Mouse (Mus musculus): ENCODE results near the gene Nip7. TPM values are rescaled to one million over a fixed set of nuclear protein-coding genes. Genes with fewer than 3 reads are reported as not detected.
"Not testable (repeated sequence)": the region's sequence is repeated elsewhere in the genome, so short reads cannot be mapped to it uniquely, and the experiment has no call there.

The Nip7 gene
- polyA plus RNA-seq, 1 experiment from 2014 or later: 66.2 TPM

DNA sequence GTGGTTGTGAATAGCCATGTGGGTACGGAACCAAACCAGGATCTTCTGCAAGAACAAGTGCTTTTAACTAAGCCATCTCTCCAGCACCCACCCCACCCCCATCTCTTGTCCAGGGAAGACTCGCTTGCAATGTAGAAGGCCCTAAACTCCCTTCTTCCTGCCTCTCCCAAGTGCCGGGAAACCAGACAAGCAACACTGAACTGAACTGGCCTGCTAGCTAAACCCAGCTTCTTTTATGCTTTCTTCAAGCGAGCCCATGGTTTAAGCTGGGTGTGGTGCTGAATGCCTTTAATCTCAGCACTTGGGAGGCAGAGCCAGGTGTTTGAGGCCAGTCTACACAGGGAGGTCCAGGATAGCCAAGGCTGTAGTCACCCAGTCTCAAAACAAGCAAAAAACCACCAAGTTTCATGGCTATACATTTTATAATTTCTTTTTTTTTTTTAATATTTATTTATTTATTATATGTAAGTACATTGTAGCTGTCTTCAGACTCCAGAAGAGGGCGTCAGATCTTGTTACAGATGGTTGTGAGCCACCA is 31.9 kb downstream of the Nip7 start:
- 97% methylated on average over 5 of the region's 5 CpGs for WGBS
- Histone ChIP-seq H3K27me3 (replicated peaks; ENCODE audit: control insufficient read depth, insufficient read depth, low read length) (no peaks in the 10 kb centered on the region), H3K36me3 (ENCODE audit: control insufficient read depth, insufficient read depth, low read length) (peaks cover 18% of the 10 kb centered on the region), H3K4me3 (ENCODE audit: low read length) (no peak overlapping the region), H3K9ac (ENCODE audit: low read depth, low read length) (no peak overlapping the region), H3K4me1 (ENCODE audit: control insufficient read depth, insufficient read depth, low read depth, low read length) (no peaks in the 10 kb centered on the region), H3K9me3 (ENCODE audit: control insufficient read depth, low read length) (no peaks in the 10 kb centered on the region; the same call in 1 of the 2 replicates), H3K27ac (ENCODE audit: low read depth, low read length) (no peak overlapping the region), H3K4me2 (ENCODE audit: low read length) (no peak overlapping the region)
- no peak for ATAC-seq

DNA sequence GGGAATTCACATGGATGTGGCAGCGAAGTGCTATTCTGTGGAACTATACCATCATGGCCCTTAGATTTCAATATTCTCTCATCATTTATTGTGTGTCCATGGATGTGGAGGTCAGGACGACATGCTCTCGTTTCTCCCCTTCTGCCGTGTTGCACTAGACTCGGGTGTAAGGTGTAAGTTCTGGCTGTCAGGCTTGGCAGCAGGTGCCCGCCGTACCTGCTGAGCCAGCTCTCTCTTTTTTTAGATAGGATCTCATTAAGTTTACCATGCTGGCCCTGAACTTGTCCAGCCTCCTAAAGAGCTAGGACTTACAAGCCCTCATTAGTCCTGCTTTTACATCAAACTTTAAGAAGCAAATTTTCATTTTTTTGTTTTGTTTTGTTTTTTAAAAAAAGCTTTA is 33.9 kb downstream of the Nip7 start:
- no peak for ATAC-seq
- Histone ChIP-seq H3K27me3 (replicated peaks; ENCODE audit: control insufficient read depth, insufficient read depth, low read length) (no peaks in the 10 kb centered on the region), H3K27ac (ENCODE audit: low read depth, low read length) (no peak overlapping the region), H3K9me3 (ENCODE audit: control insufficient read depth, low read length) (no peaks in the 10 kb centered on the region; the same call in 1 of the 2 replicates), H3K4me2 (ENCODE audit: low read length) (no peak overlapping the region), H3K36me3 (ENCODE audit: control insufficient read depth, insufficient read depth, low read length) (peaks cover 18% of the 10 kb centered on the region), H3K9ac (ENCODE audit: low read depth, low read length) (no peak overlapping the region), H3K4me3 (ENCODE audit: low read length) (no peak overlapping the region), H3K4me1 (ENCODE audit: control insufficient read depth, insufficient read depth, low read depth, low read length) (peaks cover 15% of the 10 kb centered on the region)
- WGBS: 95% methylated on average over 7 of the region's 7 CpGs

DNA sequence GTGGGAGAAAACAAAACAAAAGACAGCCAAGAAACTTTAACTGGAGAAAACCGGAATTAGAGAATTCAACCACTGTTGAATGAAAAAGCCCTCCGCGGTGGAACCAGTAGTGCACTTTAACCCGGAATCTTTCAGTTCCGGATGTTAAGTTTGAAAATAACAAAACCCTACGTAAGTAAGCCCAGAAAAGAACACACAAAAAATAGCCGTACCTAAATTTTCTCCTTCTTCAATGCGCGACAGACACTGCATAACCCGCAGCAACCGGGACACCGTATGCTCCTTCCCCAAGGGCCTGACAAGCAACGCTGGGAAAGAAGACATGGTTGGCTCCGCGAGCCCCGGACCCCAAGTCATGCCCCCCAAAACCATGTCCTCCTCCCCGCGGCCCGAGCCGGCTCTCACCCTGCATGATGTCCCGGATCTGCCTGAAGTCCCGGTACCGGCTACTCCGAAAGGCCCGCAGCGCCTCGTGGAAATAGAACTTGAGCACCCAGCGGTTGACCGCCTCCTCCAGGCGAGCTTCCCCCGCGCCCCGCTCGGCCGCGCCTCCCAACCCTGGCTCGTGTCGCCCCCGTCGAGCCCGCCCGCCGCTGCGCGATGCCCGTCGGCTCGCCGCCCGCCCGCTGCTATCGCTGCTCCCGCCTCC is 39.2 kb downstream of the Nip7 start:
- ATAC-seq: no peak; the same call in 1 of the 2 replicates
- no peaks in the 10 kb centered on the region for H3K9me3 ChIP-seq (ENCODE audit: control insufficient read depth, low read length)
- H3K4me3 ChIP-seq (ENCODE audit: low read length): peak overlapping the region; percentile 76
- H3K27ac ChIP-seq (ENCODE audit: low read depth, low read length): peak overlapping the region; percentile 90
- peaks cover 18% of the 10 kb centered on the region for H3K4me1 ChIP-seq (ENCODE audit: control insufficient read depth, insufficient read depth, low read depth, low read length)
- WGBS: under 1% methylated on average over 42 of the region's 53 CpGs
- peaks cover 3% of the 10 kb centered on the region; the same call in 1 of the 2 replicates for H3K36me3 ChIP-seq (ENCODE audit: control insufficient read depth, insufficient read depth, low read length)
- peak overlapping the region; percentile 84 for H3K9ac ChIP-seq (ENCODE audit: low read depth, low read length)
- H3K27me3 ChIP-seq (replicated peaks; ENCODE audit: control insufficient read depth, insufficient read depth, low read length): no peaks in the 10 kb centered on the region
- peak overlapping the region; percentile 60 for H3K4me2 ChIP-seq (ENCODE audit: low read length)

DNA sequence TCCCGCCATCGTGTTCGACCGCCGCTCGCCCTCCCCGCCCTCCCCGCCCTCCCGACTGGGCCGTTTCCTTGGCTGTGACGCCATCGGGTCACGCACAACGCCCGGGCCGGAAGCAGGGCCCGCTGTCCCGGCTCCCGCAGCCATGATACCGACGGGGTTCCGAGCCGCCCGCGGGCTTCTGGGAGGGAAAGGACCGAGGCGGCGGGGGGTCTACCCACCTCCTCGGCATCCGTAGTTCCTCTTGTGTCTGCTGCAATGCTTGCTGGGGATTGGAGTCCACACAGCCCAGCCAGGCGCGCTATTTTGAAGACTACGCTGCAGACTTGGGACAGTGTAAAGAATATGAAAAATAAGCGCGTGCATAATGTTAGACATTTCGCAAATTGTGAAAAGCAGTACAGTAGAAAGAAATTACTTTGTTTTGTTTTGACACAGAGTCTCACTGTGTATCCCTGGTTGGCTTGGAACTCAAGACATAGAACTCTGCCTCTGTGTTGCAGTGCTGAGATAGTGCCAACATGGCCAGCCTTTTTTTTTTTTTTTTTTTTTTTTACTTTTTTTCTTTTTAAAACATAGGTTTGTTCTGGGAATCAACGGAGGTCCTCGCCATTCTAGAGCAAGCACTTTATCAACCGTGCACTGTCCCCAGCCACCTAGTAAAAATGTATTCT is 39.8 kb downstream of the Nip7 start, which contains the start of gene Terf2:
TSS of gene Terf2 (minus strand) at position 182 of the 671 bp plus-strand sequence.
- Histone ChIP-seq H3K27me3 (replicated peaks; ENCODE audit: control insufficient read depth, insufficient read depth, low read length) (no peaks in the 10 kb centered on the region), H3K4me1 (ENCODE audit: control insufficient read depth, insufficient read depth, low read depth, low read length) (peaks cover 18% of the 10 kb centered on the region)
- 3% methylated on average over 32 of the region's 39 CpGs for WGBS

DNA sequence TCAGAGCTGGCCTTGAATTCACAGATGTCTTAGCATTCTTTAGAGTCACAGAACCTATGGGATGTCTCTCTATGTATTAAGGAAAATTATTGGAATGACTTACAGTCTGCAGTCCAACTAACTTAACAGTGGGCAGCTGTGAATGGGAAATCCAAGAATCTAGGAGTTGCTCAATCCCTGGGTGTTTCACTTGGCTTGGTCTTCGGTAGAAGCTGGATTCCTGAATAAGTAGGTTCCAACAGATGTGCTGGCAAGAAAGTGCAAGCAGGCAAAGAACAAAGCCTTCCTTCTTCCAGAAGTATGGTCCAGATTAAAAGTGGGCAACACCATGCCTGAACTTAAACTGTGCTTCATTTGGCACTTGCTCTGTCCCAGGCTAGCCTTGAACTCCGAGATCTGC is 44.0 kb downstream of the Nip7 start:
- Histone ChIP-seq H3K4me1 (ENCODE audit: control insufficient read depth, insufficient read depth, low read depth, low read length) (peaks cover 4% of the 10 kb centered on the region), H3K27me3 (replicated peaks; ENCODE audit: control insufficient read depth, insufficient read depth, low read length) (no peaks in the 10 kb centered on the region), H3K9ac (ENCODE audit: low read depth, low read length) (no peak overlapping the region), H3K9me3 (ENCODE audit: control insufficient read depth, low read length) (no peaks in the 10 kb centered on the region), H3K4me3 (ENCODE audit: low read length) (no peak overlapping the region), H3K4me2 (ENCODE audit: low read length) (no peak overlapping the region), H3K36me3 (ENCODE audit: control insufficient read depth, insufficient read depth, low read length) (no peaks in the 10 kb centered on the region), H3K27ac (ENCODE audit: low read depth, low read length) (no peak overlapping the region)
- no peak for ATAC-seq
- WGBS: 91% methylated on average over 2 of the region's 2 CpGs

More for the DNA sequence above, 39.8 kb downstream of the Nip7 start, which contains the start of gene Terf2:
- Histone ChIP-seq H3K27ac (ENCODE audit: low read depth, low read length) (peak within 1 kb of the TSS; percentile 90), H3K4me2 (ENCODE audit: low read length) (peak within 1 kb of the TSS; percentile 60), H3K9me3 (ENCODE audit: control insufficient read depth, low read length) (no peaks in the 10 kb centered on the region), H3K4me3 (ENCODE audit: low read length) (peak within 1 kb of the TSS; percentile 76), H3K36me3 (ENCODE audit: control insufficient read depth, insufficient read depth, low read length) (no peaks in the 10 kb centered on the region), H3K9ac (ENCODE audit: low read depth, low read length) (peak within 1 kb of the TSS; percentile 84)
- peak; percentile 96 for ATAC-seq

DNA sequence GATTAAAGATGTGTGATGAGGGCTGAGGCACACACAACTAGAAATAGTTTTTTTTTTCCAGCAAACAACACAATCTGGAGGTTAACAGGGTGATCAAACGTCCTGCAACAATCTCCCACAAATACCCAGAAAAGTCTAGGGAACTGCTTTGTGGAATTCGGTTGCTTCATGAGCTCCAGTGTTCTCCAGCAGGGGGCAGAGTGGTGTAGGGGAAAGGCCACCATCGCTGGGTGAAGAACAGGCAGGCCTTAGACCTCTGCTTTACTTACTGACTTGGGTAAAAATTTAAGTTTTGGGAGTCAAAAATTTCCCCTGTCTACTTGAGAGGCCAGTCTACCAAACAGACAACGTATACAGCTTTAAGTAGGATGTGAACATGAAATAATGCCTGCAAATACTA is 47.9 kb downstream of the Nip7 start:
- no peaks in the 10 kb centered on the region for H3K36me3 ChIP-seq (ENCODE audit: control insufficient read depth, insufficient read depth, low read length)
- H3K4me2 ChIP-seq (ENCODE audit: low read length): no peak overlapping the region
- 9% methylated on average over 4 of the region's 4 CpGs for WGBS
- no peaks in the 10 kb centered on the region for H3K4me1 ChIP-seq (ENCODE audit: control insufficient read depth, insufficient read depth, low read depth, low read length)
- ATAC-seq: no peak
- H3K9me3 ChIP-seq (ENCODE audit: control insufficient read depth, low read length): no peaks in the 10 kb centered on the region
- H3K27me3 ChIP-seq (replicated peaks; ENCODE audit: control insufficient read depth, insufficient read depth, low read length): no peaks in the 10 kb centered on the region
- H3K9ac ChIP-seq (ENCODE audit: low read depth, low read length): no peak overlapping the region
- no peak overlapping the region for H3K27ac ChIP-seq (ENCODE audit: low read depth, low read length)
- H3K4me3 ChIP-seq (ENCODE audit: low read length): no peak overlapping the region

DNA sequence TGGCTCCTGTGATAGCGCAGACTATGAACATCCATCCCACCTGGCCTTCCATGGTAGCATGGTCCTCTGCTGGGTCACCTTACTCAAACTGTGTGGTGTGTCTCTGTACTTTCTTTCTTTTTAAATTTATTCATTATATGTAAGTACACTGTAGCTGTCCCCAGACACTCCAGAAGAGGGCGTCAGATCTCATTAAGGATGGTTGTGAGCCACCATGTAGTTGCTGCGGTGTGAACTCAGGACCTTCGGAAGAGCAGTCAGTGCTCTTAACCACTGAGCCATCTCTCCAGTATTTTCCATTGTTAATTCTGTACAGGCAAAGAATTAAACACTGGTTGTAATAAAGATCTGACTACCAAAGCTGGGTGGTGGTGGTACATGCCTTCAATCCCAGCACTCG is 51.4 kb downstream of the Nip7 start:
- not testable (repeated sequence) for H3K4me3 ChIP-seq (ENCODE audit: low read length); H3K36me3 ChIP-seq (ENCODE audit: control insufficient read depth, insufficient read depth, low read length); H3K9ac ChIP-seq (ENCODE audit: low read depth, low read length); H3K27me3 ChIP-seq (replicated peaks; ENCODE audit: control insufficient read depth, insufficient read depth, low read length); H3K4me2 ChIP-seq (ENCODE audit: low read length); H3K4me1 ChIP-seq (ENCODE audit: control insufficient read depth, insufficient read depth, low read depth, low read length); H3K27ac ChIP-seq (ENCODE audit: low read depth, low read length); H3K9me3 ChIP-seq (ENCODE audit: control insufficient read depth, low read length); ATAC-seq
- WGBS: 90% methylated on average over 5 of the region's 5 CpGs

DNA sequence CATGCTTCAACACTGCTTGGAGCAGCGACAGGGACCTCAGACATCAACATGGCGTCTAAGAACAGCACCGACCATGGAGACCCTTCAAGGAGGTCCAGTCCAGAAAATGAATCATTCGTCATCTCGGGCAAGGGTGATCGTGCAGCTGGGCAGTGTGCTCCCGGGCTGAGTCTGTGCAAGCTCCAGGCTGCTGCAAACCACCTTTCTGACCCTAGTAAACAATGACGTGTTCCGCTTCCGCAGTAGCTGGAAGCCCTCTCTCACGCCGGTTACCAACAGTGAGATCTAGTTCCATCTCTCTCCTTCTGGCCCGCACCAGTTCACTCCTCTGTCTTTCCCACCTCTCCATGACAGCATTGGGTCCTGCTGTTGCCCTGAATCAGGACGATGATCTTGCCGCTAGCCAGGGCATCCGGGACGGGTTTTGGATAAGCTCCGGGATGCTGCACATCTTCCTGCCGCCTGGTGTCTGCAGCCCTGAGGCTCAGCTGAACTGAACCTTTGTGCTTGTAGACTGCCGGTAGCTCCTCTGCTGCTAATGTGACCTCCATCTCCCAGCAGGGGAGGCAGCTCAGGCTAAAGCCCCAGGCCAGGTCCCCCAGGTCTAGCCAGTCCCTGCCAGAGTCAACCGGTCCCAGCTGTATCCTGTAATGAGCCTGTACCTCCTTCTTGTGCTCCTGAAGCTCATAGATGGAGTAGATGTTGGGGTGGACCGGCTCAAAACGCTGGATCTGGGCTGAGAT is 52.5 kb downstream of the Nip7 start:
- H3K4me2 ChIP-seq (ENCODE audit: low read length): no peak overlapping the region
- WGBS: 75% methylated on average over 23 of the region's 23 CpGs
- ATAC-seq: no peak

More for the DNA sequence above, 52.5 kb downstream of the Nip7 start:
- H3K9me3 ChIP-seq (ENCODE audit: control insufficient read depth, low read length): no peaks in the 10 kb centered on the region
- no peaks in the 10 kb centered on the region for H3K27me3 ChIP-seq (replicated peaks; ENCODE audit: control insufficient read depth, insufficient read depth, low read length)
- H3K4me3 ChIP-seq (ENCODE audit: low read length): no peak overlapping the region
- no peaks in the 10 kb centered on the region for H3K36me3 ChIP-seq (ENCODE audit: control insufficient read depth, insufficient read depth, low read length)
- H3K9ac ChIP-seq (ENCODE audit: low read depth, low read length): no peak overlapping the region
- no peaks in the 10 kb centered on the region; the same call in 1 of the 2 replicates for H3K4me1 ChIP-seq (ENCODE audit: control insufficient read depth, insufficient read depth, low read depth, low read length)
- H3K27ac ChIP-seq (ENCODE audit: low read depth, low read length): no peak overlapping the region
